Mouse (Mus musculus): ENCODE data around the gene Crim1.

The Crim1 gene

GRCm38 (mm10) chr17:78387665-78388064, 187.6 kb downstream of the Crim1 start:
- no peak for DNase-seq

GRCm38 (mm10) chr17:78388101-78388847, 188.2 kb downstream of the Crim1 start:
- DNase-seq, result no peak

- DNase-seq, result no peak
Measured at GRCm38 (mm10) chr17:78389573-78389972, 189.5 kb downstream of the Crim1 start.

- no peak for DNase-seq
Measured at GRCm38 (mm10) chr17:78392401-78393087, 192.5 kb downstream of the Crim1 start.

- DNase-seq, result no peak
Measured at GRCm38 (mm10) chr17:78400130-78400840, 200.2 kb downstream of the Crim1 start.

- DNase-seq, result no peak
Measured at GRCm38 (mm10) chr17:78401311-78401710, 201.3 kb downstream of the Crim1 start.

GRCm38 (mm10) chr17:78401713-78402112, 201.7 kb downstream of the Crim1 start:
- peak; percentile 80 for DNase-seq

- DNase-seq, result no peak
Measured at GRCm38 (mm10) chr17:78402174-78402573, 202.1 kb downstream of the Crim1 start.

GRCm38 (mm10) chr17:78403229-78403628, 203.2 kb downstream of the Crim1 start:
- DNase-seq, result no peak

- DNase-seq, result no peak
Measured at GRCm38 (mm10) chr17:78403804-78404203, 203.8 kb downstream of the Crim1 start.

GRCm38 (mm10) chr17:78405336-78405735, 205.3 kb downstream of the Crim1 start:
- peak; percentile 89 for DNase-seq

GRCm38 (mm10) chr17:78406854-78407253, 206.8 kb downstream of the Crim1 start:
- DNase-seq, result no peak

GRCm38 (mm10) chr17:78407581-78407980, 207.5 kb downstream of the Crim1 start:
- DNase-seq, result no peak

- DNase-seq, result no peak
Measured at GRCm38 (mm10) chr17:78408386-78408785, 208.3 kb downstream of the Crim1 start.

GRCm38 (mm10) chr17:78409900-78410299, 209.9 kb downstream of the Crim1 start:
- DNase-seq, result no peak

GRCm38 (mm10) chr17:78415255-78415654, 215.2 kb downstream of the Crim1 start:
- no peak for DNase-seq

- peak; percentile 94 for DNase-seq
Measured at GRCm38 (mm10) chr17:78417381-78418281, 217.6 kb downstream of the Crim1 start, which contains the start of gene Fez2. Fez2 (minus strand) TSS chr17:78418152.

GRCm38 (mm10) chr17:78419216-78419615, 219.2 kb downstream of the Crim1 start:
- DNase-seq, result no peak

GRCm38 (mm10) chr17:78425026-78425425, 225.0 kb downstream of the Crim1 start:
- DNase-seq, result no peak

Data from cerebellum, adult 8-10 months (tissue).